In the genomic region with DNA sequence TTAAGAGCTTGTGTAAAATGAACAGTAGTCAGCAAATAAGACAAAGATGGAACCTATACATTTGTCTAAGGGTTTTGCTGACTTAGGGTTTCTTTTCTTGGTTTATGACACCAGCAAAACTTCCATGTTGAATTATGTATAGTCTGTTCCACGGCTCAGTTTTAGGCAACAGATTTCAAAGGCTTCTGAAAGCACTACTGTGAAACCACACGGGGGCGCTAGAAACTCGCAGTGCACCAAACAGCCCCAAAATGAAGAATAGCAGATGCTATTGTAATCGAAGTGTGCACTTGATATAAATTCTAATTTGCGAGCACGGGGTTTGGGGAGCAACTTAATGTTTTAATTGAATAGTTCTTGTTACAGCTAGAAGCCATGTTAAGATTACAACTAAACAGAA, we compare ENCODE assay signal across 9 mouse cellular contexts. TPM values are rescaled to one million over a fixed set of nuclear protein-coding genes. Genes with fewer than 3 reads are reported as not detected.
DNase-seq lines count a peak whose midpoint lies in the region; ATAC-seq lines count a peak whose summit lies in the region.
"Had no signal": no experiment of that assay in that cellular context is flagged by ENCODE, and none has a peak within 500 bp of the region (broad histone marks: within the 10 kb centered on the region; RNA-seq: fewer than 3 reads in every experiment).

No protein-coding gene starts in this region.

- H3K9me3 ChIP-seq in kidney, embryonic 14.5 days (ENCODE audit: control insufficient read depth, low read length) = no peaks in the 10 kb centered on the region
- no peaks in the 10 kb centered on the region for H3K9me3 ChIP-seq in embryonic facial prominence, embryonic 10.5 days
- no peaks in the 10 kb centered on the region for H3K9me3 ChIP-seq in hindbrain, embryonic 14.5 days (ENCODE audit: control insufficient read depth, low read length)
- H3K9me3 ChIP-seq: neural tube, embryonic 13.5 days had no signal

- peak; percentile 5 to 24 for DNase-seq in kidney, adult 8-10 months
- peak; percentile 17 for DNase-seq in adrenal gland, adult 8-10 months
- DNase-seq in embryonic facial prominence, embryonic 10.5 days (ENCODE audit: low spot score) = peak; percentile 73
- peak; percentile 81 for DNase-seq in hindbrain, embryonic 14.5 days (ENCODE audit: low spot score)
- peak; percentile 42 to 64 for DNase-seq in left cerebral cortex, postnatal 36 days (ENCODE audit: low spot score in 2 of 2)
- DNase-seq in ovary, adult 18-20 months (ENCODE audit: low spot score) = peak; percentile 2

- H3K36me3 ChIP-seq in kidney, embryonic 14.5 days (ENCODE audit: control insufficient read depth, insufficient read depth, low read length) = no peaks in the 10 kb centered on the region
- no peaks in the 10 kb centered on the region for H3K36me3 ChIP-seq in embryonic facial prominence, embryonic 10.5 days (replicated peaks)
- no peaks in the 10 kb centered on the region for H3K36me3 ChIP-seq in hindbrain, embryonic 14.5 days (replicated peaks; ENCODE audit: control insufficient read depth, insufficient read depth)
- H3K36me3 ChIP-seq: neural tube, embryonic 13.5 days had no signal

- no peaks in the 10 kb centered on the region for H3K27me3 ChIP-seq in kidney, embryonic 14.5 days (ENCODE audit: control insufficient read depth, insufficient read depth, low read length)
- H3K27me3 ChIP-seq in embryonic facial prominence, embryonic 10.5 days (replicated peaks; ENCODE audit: low read depth, poor library complexity, severe bottlenecking) = no peaks in the 10 kb centered on the region
- no peaks in the 10 kb centered on the region for H3K27me3 ChIP-seq in hindbrain, embryonic 14.5 days (ENCODE audit: control insufficient read depth, insufficient read depth, low read length)
- H3K27me3 ChIP-seq: neural tube, embryonic 13.5 days had no signal

- H3K9ac ChIP-seq in kidney, embryonic 14.5 days (ENCODE audit: low read depth, low read length) = no peak overlapping the region
- no peak overlapping the region for H3K9ac ChIP-seq in hindbrain, embryonic 14.5 days
- H3K9ac ChIP-seq: neural tube, embryonic 13.5 days had no signal

- no peak overlapping the region for H3K4me2 ChIP-seq in kidney, embryonic 14.5 days (replicated peaks; ENCODE audit: low read depth, low read length)
- no peak overlapping the region for H3K4me2 ChIP-seq in hindbrain, embryonic 14.5 days (replicated peaks)
- H3K4me2 ChIP-seq: neural tube, embryonic 13.5 days had no signal

- H3K27ac ChIP-seq in kidney, embryonic 14.5 days (ENCODE audit: low read depth, low read length) = no peak overlapping the region
- H3K27ac ChIP-seq in embryonic facial prominence, embryonic 10.5 days (replicated peaks) = no peak overlapping the region
- no peak overlapping the region for H3K27ac ChIP-seq in hindbrain, embryonic 14.5 days
- H3K27ac ChIP-seq: neural tube, embryonic 13.5 days had no signal

- no peak overlapping the region for H3K4me3 ChIP-seq in kidney, embryonic 14.5 days (ENCODE audit: low read length)
- no peak overlapping the region for H3K4me3 ChIP-seq in embryonic facial prominence, embryonic 10.5 days
- H3K4me3 ChIP-seq in hindbrain, embryonic 14.5 days (replicated peaks; ENCODE audit: low read length) = no peak overlapping the region
- H3K4me3 ChIP-seq: neural tube, embryonic 13.5 days had no signal

- 0 out of 2 replicates have a peak, but pooled peaks cover 3% of the 10 kb centered on the region for H3K4me1 ChIP-seq in kidney, embryonic 14.5 days (ENCODE audit: control insufficient read depth, insufficient read depth, low read length)
- H3K4me1 ChIP-seq in embryonic facial prominence, embryonic 10.5 days = no peaks in the 10 kb centered on the region
- no peaks in the 10 kb centered on the region; the same call in 1 of the 2 replicates for H3K4me1 ChIP-seq in hindbrain, embryonic 14.5 days (replicated peaks; ENCODE audit: control insufficient read depth, insufficient read depth, low read length)

- intact Hi-C loops in left cerebral cortex, postnatal 36 days (cut with DNase I) = loop anchor here (10.0 kb wide), 1 partner anchor 1954 kb away; no protein-coding TSS in a partner anchor

- 10% methylated on average over 7 of the region's 7 CpGs for WGBS in kidney, embryonic 14.5 days
- 21% methylated on average over 7 of the region's 7 CpGs for WGBS in embryonic facial prominence, embryonic 10.5 days
- WGBS in hindbrain, embryonic 14.5 days = 13% methylated on average over 7 of the region's 7 CpGs

- ATAC-seq in kidney, embryonic 14.5 days (ENCODE audit: low FRiP score, low TSS enrichment) = no peak
- ATAC-seq in hindbrain, embryonic 14.5 days (ENCODE audit: low FRiP score) = no peak
- ATAC-seq in activated CD4-positive, CD25-positive, alpha-beta regulatory T cell, adult 4 months = no peak

RNA-seq across cellular contexts. Expression of a gene that starts 58.3 kb away (rescaled TPM):
- polyA plus RNA-seq in kidney, embryonic 14.5 days (2014; fragmentation: Nextera tagmentation; extraction: Ambion mirVana) = 0.06 and 0.08 TPM in 2 replicates
- total RNA-seq in adrenal gland, adult 8-10 months (2022) = under 1 TPM in 3 of 4 experiments, not detected in 1; 0.14 to 0.56 (median 0.32) TPM
- polyA plus RNA-seq in embryonic facial prominence, embryonic 10.5 days (2016; fragmentation: Nextera tagmentation; extraction: Ambion mirVana) = 0.04 and 0.06 TPM in 2 replicates
- 0.28 and 0.30 TPM in 2 replicates for polyA plus RNA-seq in hindbrain, embryonic 14.5 days (2014; fragmentation: Nextera tagmentation; extraction: Ambion mirVana)
- under 1 TPM; 0.16 to 0.32 TPM for total RNA-seq in left cerebral cortex, postnatal 36 days (2021)
- polyA plus RNA-seq in activated CD4-positive, CD25-positive, alpha-beta regulatory T cell, adult 4 months (2017; shearing (Covaris generic)) = not detected

Comparison
In these comparisons a context has a peak if more than half of its experiments do, and no peak if none do; other contexts are left out.
1. DNase-seq: peak in every context shown above with its lines; median percentile 81 in hindbrain, embryonic 14.5 days; 73 in embryonic facial prominence, embryonic 10.5 days; 53 in left cerebral cortex, postnatal 36 days; 17 in adrenal gland, adult 8-10 months; 14 in kidney, adult 8-10 months; 2 in ovary, adult 18-20 months.